Mouse (Mus musculus): Measurements from ENCODE around the gene Ndufa12. TPM values are rescaled to one million over a fixed set of nuclear protein-coding genes. Genes with fewer than 3 reads are reported as not detected.

The Ndufa12 gene
- 62.4 and 73.1 TPM in 2 replicates for total RNA-seq (2017)

GRCm38 (mm10) chr10:94198482-94199405, at the start of gene Ndufa12:
Gene Ndufa12 (plus strand): TSS chr10:94198720.
- peak; percentile 98 for ATAC-seq (ENCODE audit: extremely low read depth, insufficient number of reproducible peaks, low FRiP score, poor library complexity, severe bottlenecking)

GRCm38 (mm10) chr10:94151488-94151887, 47.0 kb upstream of the Ndufa12 start:
- ATAC-seq (ENCODE audit: extremely low read depth, insufficient number of reproducible peaks, low FRiP score, poor library complexity, severe bottlenecking), result no peak

GRCm38 (mm10) chr10:94153841-94154240, 44.7 kb upstream of the Ndufa12 start:
- no peak for ATAC-seq (ENCODE audit: extremely low read depth, insufficient number of reproducible peaks, low FRiP score, poor library complexity, severe bottlenecking)

- no peak for ATAC-seq (ENCODE audit: extremely low read depth, insufficient number of reproducible peaks, low FRiP score, poor library complexity, severe bottlenecking)
These were observed 39.6 kb upstream of the Ndufa12 start for GRCm38 (mm10) chr10:94158962-94159361.

- no peak for ATAC-seq (ENCODE audit: extremely low read depth, insufficient number of reproducible peaks, low FRiP score, poor library complexity, severe bottlenecking)
These were observed 39.1 kb upstream of the Ndufa12 start for GRCm38 (mm10) chr10:94159406-94159805.

GRCm38 (mm10) chr10:94161051-94161765, 37.3 kb upstream of the Ndufa12 start:
- no peak for ATAC-seq (ENCODE audit: extremely low read depth, insufficient number of reproducible peaks, low FRiP score, poor library complexity, severe bottlenecking)

- no peak for ATAC-seq (ENCODE audit: extremely low read depth, insufficient number of reproducible peaks, low FRiP score, poor library complexity, severe bottlenecking)
These were observed 36.5 kb upstream of the Ndufa12 start for GRCm38 (mm10) chr10:94162031-94162430.

- no peak for ATAC-seq (ENCODE audit: extremely low read depth, insufficient number of reproducible peaks, low FRiP score, poor library complexity, severe bottlenecking)
These were observed 34.2 kb upstream of the Ndufa12 start for GRCm38 (mm10) chr10:94164104-94164845.

GRCm38 (mm10) chr10:94165426-94165825, 33.1 kb upstream of the Ndufa12 start:
- ATAC-seq (ENCODE audit: extremely low read depth, insufficient number of reproducible peaks, low FRiP score, poor library complexity, severe bottlenecking), result no peak

GRCm38 (mm10) chr10:94167051-94167750, 31.3 kb upstream of the Ndufa12 start:
- ATAC-seq (ENCODE audit: extremely low read depth, insufficient number of reproducible peaks, low FRiP score, poor library complexity, severe bottlenecking), result no peak

- ATAC-seq (ENCODE audit: extremely low read depth, insufficient number of reproducible peaks, low FRiP score, poor library complexity, severe bottlenecking), result no peak
These were observed 26.9 kb upstream of the Ndufa12 start for GRCm38 (mm10) chr10:94171440-94172130.

GRCm38 (mm10) chr10:94172137-94172536, 26.4 kb upstream of the Ndufa12 start:
- no peak for ATAC-seq (ENCODE audit: extremely low read depth, insufficient number of reproducible peaks, low FRiP score, poor library complexity, severe bottlenecking)

- ATAC-seq (ENCODE audit: extremely low read depth, insufficient number of reproducible peaks, low FRiP score, poor library complexity, severe bottlenecking), result no peak
These were observed 25.8 kb upstream of the Ndufa12 start for GRCm38 (mm10) chr10:94172706-94173105.

GRCm38 (mm10) chr10:94174652-94175051, 23.9 kb upstream of the Ndufa12 start:
- no peak for ATAC-seq (ENCODE audit: extremely low read depth, insufficient number of reproducible peaks, low FRiP score, poor library complexity, severe bottlenecking)

- ATAC-seq (ENCODE audit: extremely low read depth, insufficient number of reproducible peaks, low FRiP score, poor library complexity, severe bottlenecking), result no peak
These were observed 15.3 kb upstream of the Ndufa12 start for GRCm38 (mm10) chr10:94183199-94183598.

GRCm38 (mm10) chr10:94204973-94205372, 6.5 kb downstream of the Ndufa12 start:
- ATAC-seq (ENCODE audit: extremely low read depth, insufficient number of reproducible peaks, low FRiP score, poor library complexity, severe bottlenecking), result no peak

- no peak for ATAC-seq (ENCODE audit: extremely low read depth, insufficient number of reproducible peaks, low FRiP score, poor library complexity, severe bottlenecking)
These were observed 12.4 kb downstream of the Ndufa12 start for GRCm38 (mm10) chr10:94210718-94211618.

Measured in neutrophil, adult 5-6 weeks (primary cell).